Mouse (Mus musculus): ENCODE measurements around the gene Tmed10.
A peak's percentile ranks its signal among the peaks of the same experiment; 100 is the strongest.

The Tmed10 gene

DNA sequence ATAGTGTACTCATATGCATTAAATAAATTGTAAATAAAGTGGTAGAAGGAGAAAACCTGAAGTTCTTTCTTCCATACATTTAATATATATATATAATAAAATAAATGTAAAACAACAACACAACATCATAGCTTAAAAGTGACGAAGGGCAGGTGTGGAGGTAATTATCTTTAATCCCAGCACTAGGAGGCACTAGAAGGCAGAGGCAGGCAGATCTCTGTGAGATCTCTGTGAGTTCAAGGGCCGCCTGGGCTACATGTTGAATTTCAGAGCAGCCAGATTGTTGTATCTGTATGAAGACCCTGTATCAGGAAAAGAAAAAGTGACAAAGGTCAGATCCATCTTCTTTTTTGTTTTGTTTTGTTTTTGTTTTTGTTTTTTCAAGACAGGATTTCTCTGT is 3.6 kb upstream of the Tmed10 start:
- DNase-seq (ENCODE audit: extremely low read depth, low read depth): no peak

DNA sequence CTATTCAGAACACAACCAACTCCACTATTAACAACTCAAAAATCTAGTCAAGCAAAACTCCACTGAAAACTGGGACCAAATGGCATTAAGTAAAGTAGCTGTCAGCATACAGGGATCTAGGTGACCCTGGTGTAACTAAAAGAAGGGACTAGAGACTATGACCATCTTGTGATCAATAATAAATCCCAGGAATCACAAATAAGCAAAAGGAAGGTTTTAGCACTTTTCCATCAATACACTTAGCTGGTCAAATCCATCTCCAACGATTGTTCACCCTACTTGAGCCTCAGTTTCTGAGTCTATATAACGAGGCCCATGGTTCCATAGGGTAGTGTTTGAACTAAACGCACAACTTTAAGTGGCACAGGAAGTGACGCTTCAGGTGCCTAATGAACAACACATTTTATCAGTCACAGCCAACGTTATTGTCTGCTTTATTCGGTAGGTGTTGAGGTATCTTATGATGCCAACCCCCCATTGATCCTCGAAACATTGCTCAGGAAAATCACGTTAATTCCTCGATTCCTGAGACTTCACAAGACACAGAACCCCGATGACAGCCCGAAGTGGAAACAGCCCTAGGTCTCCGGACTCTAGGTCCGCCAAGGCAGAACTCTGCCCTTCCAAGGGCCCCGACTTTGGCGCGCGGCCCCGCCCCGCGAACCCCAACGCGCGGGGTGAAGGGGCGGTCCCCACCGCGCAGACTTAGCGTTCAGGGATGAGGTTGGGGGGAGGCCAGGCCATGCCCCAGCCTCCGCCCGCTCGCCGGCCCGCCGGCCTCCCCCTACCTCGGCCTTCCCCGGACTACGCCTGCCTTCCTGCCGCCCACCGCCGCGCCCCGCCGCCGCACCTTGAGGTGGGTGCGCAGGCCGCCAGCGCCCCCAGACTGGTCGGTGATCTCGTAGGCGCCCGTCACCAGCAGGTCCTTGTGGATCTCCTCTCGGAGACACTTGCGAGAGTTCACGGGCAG is 771 bp downstream of the Tmed10 start:
- peak; percentile 41 for DNase-seq (ENCODE audit: extremely low read depth, low read depth)

GRCm38 (mm10) chr12:85372068-85372665 is 2.5 kb downstream of the Tmed10 start:
- DNase-seq (ENCODE audit: extremely low read depth, low read depth): peak; percentile 37

DNA sequence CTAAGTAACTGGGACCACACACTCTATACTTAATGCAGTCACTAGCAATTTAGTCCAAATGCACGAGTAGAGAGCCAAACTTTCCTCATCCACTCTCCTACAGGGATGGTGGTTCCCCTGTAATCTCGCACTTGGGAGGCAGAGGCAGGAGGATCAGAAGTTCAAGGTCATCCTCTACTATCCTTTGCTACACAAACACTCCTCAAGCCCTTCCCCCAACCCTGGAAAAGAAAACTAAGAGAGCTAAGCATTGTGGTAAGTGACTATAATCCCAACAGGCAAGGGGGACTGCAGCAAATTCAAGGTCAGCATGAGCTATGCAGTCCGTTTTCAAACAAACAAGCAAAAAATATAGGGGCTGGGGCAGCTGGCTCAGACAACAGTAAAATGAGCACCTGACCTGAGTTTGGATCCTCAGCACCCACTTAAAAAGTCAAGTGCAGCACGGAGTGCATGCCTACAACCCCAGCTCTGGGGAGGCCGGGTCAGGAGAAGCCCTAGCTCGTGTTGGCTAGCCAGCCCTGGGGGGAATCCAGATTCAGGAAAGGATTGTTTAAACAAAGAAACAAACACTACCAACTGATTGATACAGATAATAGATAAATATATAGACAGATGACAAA is 6.1 kb downstream of the Tmed10 start:
- no peak for DNase-seq (ENCODE audit: extremely low read depth, low read depth)

GRCm38 (mm10) chr12:85366271-85366670 is 8.4 kb downstream of the Tmed10 start:
- no peak for DNase-seq (ENCODE audit: extremely low read depth, low read depth)

GRCm38 (mm10) chr12:85362510-85362909 is 12.1 kb downstream of the Tmed10 start:
- no peak for DNase-seq (ENCODE audit: extremely low read depth, low read depth)

- no peak for DNase-seq (ENCODE audit: extremely low read depth, low read depth)
These were observed 13.1 kb downstream of the Tmed10 start for GRCm38 (mm10) chr12:85361580-85361979.

GRCm38 (mm10) chr12:85361165-85361564 is 13.5 kb downstream of the Tmed10 start:
- no peak for DNase-seq (ENCODE audit: extremely low read depth, low read depth)

GRCm38 (mm10) chr12:85354061-85354460 is 20.6 kb downstream of the Tmed10 start:
- no peak for DNase-seq (ENCODE audit: extremely low read depth, low read depth)

DNA sequence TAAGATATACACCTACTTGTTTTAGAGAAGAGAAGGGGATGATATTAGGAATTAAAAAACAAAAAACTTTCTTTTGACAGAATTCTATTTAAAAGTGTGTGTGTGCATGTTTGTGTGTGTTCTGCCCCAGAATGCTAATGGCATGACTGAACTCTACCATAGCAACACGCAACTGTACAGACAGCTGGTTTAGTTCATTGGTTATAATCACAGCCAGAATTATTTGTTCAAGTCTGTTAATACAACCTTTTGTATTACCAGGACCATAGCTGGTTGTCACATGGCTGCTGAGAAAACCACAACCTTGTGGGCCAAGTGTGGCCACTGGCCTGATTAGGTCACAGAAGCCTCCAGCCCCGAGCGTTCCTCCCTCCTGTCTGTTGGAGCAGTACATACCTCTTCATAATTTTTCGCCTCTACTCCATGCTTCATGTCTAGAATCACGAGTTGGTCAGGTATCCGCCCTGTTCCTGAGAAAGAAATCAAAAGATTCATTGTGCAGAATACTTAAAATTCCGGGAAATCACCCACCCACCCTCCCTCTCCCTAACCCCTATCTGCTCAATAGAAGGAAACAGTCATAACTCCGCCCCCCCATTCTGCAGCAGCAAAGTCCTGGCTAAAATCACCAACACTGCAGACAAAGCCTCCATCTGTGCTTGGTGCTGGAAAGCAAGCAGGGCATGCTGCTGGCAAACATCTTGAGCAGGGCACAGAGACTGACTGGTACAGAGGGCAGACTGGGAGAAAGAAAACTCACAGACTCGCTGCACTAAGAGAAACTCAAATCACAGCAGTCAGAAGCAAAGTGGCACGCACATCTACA is 24.0 kb downstream of the Tmed10 start:
- no peak for DNase-seq (ENCODE audit: extremely low read depth, low read depth)

- DNase-seq (ENCODE audit: extremely low read depth, low read depth): no peak
These were observed 26.3 kb downstream of the Tmed10 start for GRCm38 (mm10) chr12:85348338-85348737.

DNA sequence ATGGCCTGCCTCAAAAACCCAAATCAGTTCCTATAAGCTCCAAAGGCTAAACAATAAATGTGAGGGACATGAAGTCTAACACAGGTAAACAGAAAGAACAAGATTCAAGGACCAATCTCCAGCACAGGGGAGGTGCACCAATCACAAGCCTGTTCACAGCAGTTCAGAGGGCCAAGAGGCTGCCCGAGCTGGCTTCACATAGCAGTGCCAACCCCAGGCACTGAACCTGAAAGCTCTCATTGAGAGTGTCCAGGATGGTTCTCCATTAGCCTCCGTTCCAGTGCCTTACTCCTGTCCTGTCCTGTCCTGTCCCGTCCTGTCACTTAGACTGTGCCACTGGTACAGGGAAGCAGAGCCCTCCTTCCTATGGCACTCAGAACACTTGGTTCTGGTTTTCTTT is 27.5 kb downstream of the Tmed10 start:
- DNase-seq (ENCODE audit: extremely low read depth, low read depth): no peak

- DNase-seq (ENCODE audit: extremely low read depth, low read depth): peak; percentile 46
These were observed 28.3 kb downstream of the Tmed10 start for GRCm38 (mm10) chr12:85346374-85346773.

- no peak for DNase-seq (ENCODE audit: extremely low read depth, low read depth)
These were observed 29.1 kb downstream of the Tmed10 start for GRCm38 (mm10) chr12:85345559-85345958.

DNA sequence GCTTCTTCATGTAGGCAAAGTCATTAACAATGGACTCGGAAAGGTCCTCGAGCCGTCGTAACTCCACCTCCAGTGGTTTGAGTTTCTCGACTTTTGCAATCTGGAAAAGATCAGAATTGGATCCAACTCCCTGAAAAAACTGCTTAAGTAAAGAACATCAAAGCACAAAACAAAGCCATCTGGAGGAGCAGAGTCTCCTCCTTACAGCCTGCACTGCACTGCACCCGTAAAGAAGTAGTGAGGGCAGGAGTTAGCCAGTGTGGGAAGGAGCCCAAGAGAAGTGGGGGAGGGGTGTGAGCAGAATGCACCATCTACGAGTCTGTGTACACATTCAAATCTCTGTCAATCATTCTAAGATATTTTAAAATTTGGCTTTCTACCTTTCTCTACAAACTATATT is 30.4 kb downstream of the Tmed10 start:
- no peak for DNase-seq (ENCODE audit: extremely low read depth, low read depth)

DNA sequence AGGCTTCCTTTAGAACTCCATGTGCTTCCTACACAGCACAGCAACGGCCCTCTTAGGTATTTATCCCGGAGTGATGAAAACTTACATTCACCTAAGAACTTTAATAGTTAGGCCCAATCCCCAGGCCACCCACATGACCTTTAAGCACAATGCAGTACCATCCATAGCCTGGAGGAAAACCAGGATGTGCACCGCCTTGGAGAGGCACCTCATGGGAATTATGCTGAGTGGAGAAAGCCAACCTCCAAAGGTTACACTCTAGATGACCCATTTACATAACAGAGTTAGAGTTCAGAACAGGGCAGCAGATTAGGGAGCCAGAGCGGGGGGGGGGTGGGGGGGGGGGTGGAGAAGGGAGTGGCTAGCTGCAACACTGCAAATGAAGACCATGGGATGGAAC is 32.3 kb downstream of the Tmed10 start:
- no peak for DNase-seq (ENCODE audit: extremely low read depth, low read depth)

GRCm38 (mm10) chr12:85341131-85341530 is 33.5 kb downstream of the Tmed10 start:
- DNase-seq (ENCODE audit: extremely low read depth, low read depth): peak; percentile 26

DNA sequence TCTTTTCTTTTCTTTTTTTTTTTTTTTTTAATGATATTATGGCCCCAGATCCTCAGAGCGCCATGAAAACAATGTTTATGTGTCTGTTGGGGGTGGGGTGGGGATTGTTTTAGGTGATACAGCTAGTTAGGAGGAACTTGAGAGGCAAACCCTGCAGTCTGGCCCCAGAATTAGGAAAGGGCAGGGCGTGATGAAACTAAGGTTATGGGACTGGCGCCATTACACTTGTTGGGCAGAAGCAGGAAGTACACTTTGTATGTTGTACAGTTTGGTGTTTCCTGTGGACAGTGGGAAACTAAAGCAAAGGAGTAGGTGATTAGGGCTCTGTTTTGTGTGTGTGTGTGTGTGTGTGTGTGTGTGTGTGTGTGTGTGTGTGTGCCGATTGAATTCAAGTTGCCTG is 34.7 kb downstream of the Tmed10 start:
- DNase-seq (ENCODE audit: extremely low read depth, low read depth): peak; percentile 70

GRCm38 (mm10) chr12:85339243-85339729 is 35.4 kb downstream of the Tmed10 start, which contains the start of gene Nek9:
Nek9 (minus strand) TSS chr12:85339362.
- DNase-seq (ENCODE audit: extremely low read depth, low read depth): peak; percentile 77

DNA sequence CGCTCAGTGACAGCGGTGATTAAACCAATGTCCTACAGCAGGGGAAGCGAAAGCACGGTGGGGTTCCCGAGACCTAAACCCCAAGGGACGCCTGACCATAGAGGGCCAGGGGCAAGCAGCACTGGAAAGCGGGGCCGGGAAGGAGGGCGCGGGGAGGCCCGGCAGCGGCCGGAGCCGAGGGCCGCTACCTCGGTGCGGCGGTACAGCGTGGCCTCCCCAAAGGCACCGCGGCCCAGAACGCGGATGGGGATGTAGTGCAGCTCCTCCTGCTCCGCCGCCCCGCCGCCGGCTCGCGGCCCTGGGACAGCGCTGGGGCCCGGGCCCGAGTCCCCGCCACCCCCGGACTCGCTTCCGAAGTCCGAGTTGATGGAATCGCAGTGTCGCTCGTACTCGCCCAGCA is 35.8 kb downstream of the Tmed10 start:
- DNase-seq (ENCODE audit: extremely low read depth, low read depth): no peak
